Mouse (Mus musculus) MEL-GATA-1-ER (cell line): Measurements from ENCODE around the gene Agt.

Source experiments
- DNase-seq: peaks from one replicate; pipeline ENCODE4 v3.0.0-alpha.2; 2012; ENCODE audit warnings: low read depth; ENCODE audit errors: extremely low read depth

Gene Agt

GRCm38 (mm10) chr8:124507572-124508320 lies 61.8 kb downstream of the Agt start:
- no peak for DNase-seq
